Mouse (Mus musculus) stomach, postnatal 0 days (tissue): ENCODE results near the gene Ank2.

Experiments used
- CTCF ChIP-seq: IDR thresholded peaks from 2 replicates; pipeline ENCODE4 v1.5.1; 2016; ENCODE audit warnings: antibody characterized with exemption, low read depth, mild to moderate bottlenecking, moderate library complexity
- EP300 ChIP-seq: optimal IDR thresholded peaks from 2 replicates; pipeline ENCODE3; 2016; ENCODE audit warnings: antibody characterized with exemption

DNA sequence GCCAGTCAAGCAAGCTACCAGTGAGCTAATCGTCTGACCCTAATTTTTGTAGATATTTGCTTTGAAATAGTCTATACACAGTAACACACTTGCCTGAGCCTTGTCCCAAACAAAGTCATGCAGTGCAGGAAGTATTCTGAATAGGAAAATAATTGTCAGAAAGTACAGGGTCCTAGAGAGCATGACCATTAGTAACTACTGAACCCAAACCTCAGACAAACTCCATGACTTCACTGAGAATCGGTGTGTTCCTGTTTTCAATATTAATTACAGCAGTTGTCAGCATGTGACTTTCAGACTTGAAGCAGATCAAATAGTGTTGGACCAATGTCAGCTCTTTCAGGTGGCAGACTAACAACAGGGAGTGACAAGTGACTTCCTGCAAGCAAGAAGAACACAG lies 14.5 kb upstream of the Ank2 start:
- TF ChIP-seq EP300 (no peak), CTCF (no peak)
